Mouse (Mus musculus) kidney, embryonic 14.5 days (tissue): Measurements from ENCODE around the gene Znrf3. TPM values are rescaled to one million over a fixed set of nuclear protein-coding genes. Genes with fewer than 3 reads are reported as not detected.

Experiments used
- ATAC-seq: fragments of 200-750 bp; cut with Nextera tagmentation; 2 replicates; pipeline ENCODE4 v1.8.0; 2017; ENCODE audit warnings: moderate number of reproducible peaks, mild to moderate bottlenecking, moderate TSS enrichment, moderate library complexity; ENCODE audit not compliant: low FRiP score, low TSS enrichment
- H3K27ac ChIP-seq: fragments of 300-500 bp; sonication (generic); 2 replicates; pipeline ENCODE4 v1.5.1; 2014; ENCODE audit warnings: low read depth, mild to moderate bottlenecking, low read length, moderate library complexity, mixed read lengths
- H3K27me3 ChIP-seq: fragments of 300-500 bp; sonication (generic); 2 replicates; pipeline ENCODE4 v1.6.1; 2014; ENCODE audit warnings: mild to moderate bottlenecking, low read length; ENCODE audit not compliant: control insufficient read depth, insufficient read depth
- H3K36me3 ChIP-seq: fragments of 300-500 bp; sonication (generic); 2 replicates; pipeline ENCODE4 v1.6.1; 2014; ENCODE audit warnings: low read length, mixed read lengths; ENCODE audit not compliant: control insufficient read depth, insufficient read depth
- H3K4me1 ChIP-seq: fragments of 300-500 bp; sonication (generic); 2 replicates; pipeline ENCODE4 v1.6.1; 2014; ENCODE audit warnings: low read length, mixed read lengths; ENCODE audit not compliant: control insufficient read depth, insufficient read depth
- H3K4me2 ChIP-seq: fragments of 300-500 bp; sonication (generic); replicated peaks from 2 replicates; pipeline ENCODE4 v1.6.1; 2014; ENCODE audit warnings: low read depth, mild to moderate bottlenecking, low read length
- H3K4me3 ChIP-seq: fragments of 300-500 bp; sonication (generic); 2 replicates; pipeline ENCODE4 v1.5.1; 2014; ENCODE audit warnings: mild to moderate bottlenecking, low read length
- H3K9ac ChIP-seq: fragments of 300-500 bp; sonication (generic); 2 replicates; pipeline ENCODE4 v1.6.1; 2014; ENCODE audit warnings: low read depth, mild to moderate bottlenecking, low read length, moderate library complexity
- H3K9me3 ChIP-seq: fragments of 300-500 bp; sonication (generic); 2 replicates; pipeline ENCODE4 v1.6.1; 2016; ENCODE audit warnings: low read length; ENCODE audit not compliant: control insufficient read depth
- WGBS: fragments of 180-500 bp; shearing (Covaris S2); extraction: QIAGEN DNeasy Blood & Tissue Kit; methylation state at CpG from one replicate; pipeline ENCODE4 v1.1.7; 2014; 5-methylcytosine and 5-hydroxymethylcytosine counted together
- polyA plus RNA-seq: library from polyadenylated mRNA; unstranded; fragments of >200 nt; fragmentation: Nextera tagmentation; extraction: Ambion mirVana; gene quantifications from 2 replicates; pipeline ENCODE4 v1.2.1, GENCODE M21; 2014

Gene Znrf3
- polyA plus RNA-seq, 1 experiment from 2014 or later, result 20.6 TPM

DNA sequence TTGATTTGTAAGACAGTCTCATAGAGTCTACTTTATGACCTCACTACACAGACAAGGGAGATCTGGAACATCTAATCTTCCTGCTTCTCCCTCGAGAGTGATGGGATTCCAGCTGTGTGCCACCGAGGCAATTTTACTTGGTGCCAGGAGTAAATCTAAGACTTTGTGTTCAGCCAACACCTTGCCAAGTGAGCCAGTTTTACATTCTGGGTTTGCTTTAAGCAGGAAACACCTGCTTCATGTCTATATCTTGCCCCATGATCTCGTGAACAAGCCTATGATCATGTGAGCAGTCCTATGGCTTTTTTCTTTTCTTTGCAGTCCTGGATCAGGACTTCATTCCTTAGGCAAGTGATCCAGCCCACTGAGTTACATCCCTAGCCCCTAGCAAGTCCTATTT is 191.1 kb downstream of the Znrf3 start:
- H3K36me3 ChIP-seq, result no peaks in the 10 kb centered on the region
- no peak overlapping the region for H3K4me3 ChIP-seq
- H3K27me3 ChIP-seq, result no peaks in the 10 kb centered on the region
- peaks cover 16% of the 10 kb centered on the region for H3K4me1 ChIP-seq
- H3K27ac ChIP-seq, result no peak overlapping the region
- no peak overlapping the region for H3K4me2 ChIP-seq
- H3K9ac ChIP-seq, result no peak overlapping the region
- no peaks in the 10 kb centered on the region for H3K9me3 ChIP-seq
- 56% methylated on average over 3 of the region's 3 CpGs for WGBS
- no peak for ATAC-seq

DNA sequence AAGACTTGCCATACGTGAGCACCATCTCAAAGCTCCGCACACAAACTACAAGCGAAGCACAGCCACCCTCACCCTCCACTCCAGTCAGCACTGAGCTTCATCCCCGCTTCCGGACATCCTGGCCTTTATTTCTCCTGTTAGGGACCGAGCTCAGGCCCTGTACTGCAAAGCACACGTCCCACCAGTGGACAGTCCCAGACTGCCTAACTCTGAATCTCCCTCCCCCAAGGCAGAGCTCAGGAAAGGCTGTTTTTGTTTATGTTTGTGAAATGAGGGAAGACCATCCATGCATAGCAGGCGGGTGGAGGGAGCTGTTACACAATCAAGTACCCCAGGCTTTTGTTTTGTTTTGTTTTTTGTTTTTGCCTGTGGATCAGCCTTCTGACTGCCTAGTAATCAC is 191.9 kb downstream of the Znrf3 start:
- no peaks in the 10 kb centered on the region for H3K9me3 ChIP-seq
- no peak overlapping the region for H3K27ac ChIP-seq
- no peak overlapping the region for H3K4me2 ChIP-seq
- 71% methylated on average over 8 of the region's 8 CpGs for WGBS
- peaks cover 16% of the 10 kb centered on the region for H3K4me1 ChIP-seq
- no peaks in the 10 kb centered on the region for H3K27me3 ChIP-seq
- peak; percentile 34; the same call in 1 of the 2 replicates for ATAC-seq
- no peak overlapping the region for H3K9ac ChIP-seq
- no peak overlapping the region for H3K4me3 ChIP-seq
- H3K36me3 ChIP-seq, result no peaks in the 10 kb centered on the region

DNA sequence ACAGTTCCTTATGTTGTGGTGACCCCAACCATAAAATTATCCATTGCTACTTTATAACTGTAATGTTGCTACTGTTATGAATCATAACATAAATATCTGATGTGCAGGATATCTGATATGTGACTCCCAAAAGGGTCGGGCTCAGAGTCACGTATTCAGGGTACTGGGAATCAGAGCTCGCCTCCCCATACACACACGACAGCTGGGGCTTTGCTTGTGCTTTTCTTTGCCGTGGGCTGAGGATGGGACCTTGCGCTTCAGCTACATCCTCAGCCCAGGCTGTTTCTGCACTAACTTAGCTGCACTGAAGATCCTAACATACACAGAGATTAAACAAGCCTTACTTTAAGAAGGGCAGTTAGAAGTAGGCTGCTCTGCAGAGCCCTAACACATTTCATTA is 193.5 kb downstream of the Znrf3 start:
- no peaks in the 10 kb centered on the region for H3K9me3 ChIP-seq

DNA sequence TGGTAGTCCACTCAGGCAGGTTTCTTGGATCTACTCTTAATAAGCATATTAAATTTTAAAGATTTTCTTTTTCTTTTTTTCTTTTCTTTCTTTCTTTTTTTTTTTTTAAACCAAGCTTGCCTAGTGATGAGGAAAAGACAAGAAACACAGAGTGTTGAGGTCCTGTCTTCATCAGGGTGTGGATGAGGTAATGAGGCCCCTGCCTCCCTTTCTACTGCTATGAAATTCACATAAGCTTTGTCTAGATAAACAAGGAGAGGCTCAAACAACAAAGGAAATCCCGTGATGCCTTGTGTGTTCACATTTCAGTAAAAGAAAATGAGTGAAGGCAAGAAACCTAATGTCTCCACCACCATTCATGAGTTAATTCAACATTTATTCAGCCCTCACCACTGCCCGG is 196.4 kb downstream of the Znrf3 start:
- no peak overlapping the region for H3K27ac ChIP-seq
- H3K4me3 ChIP-seq, result no peak overlapping the region
- H3K36me3 ChIP-seq, result no peaks in the 10 kb centered on the region
- no peak overlapping the region for H3K9ac ChIP-seq
- no peak for ATAC-seq
- H3K4me1 ChIP-seq, result peaks cover 17% of the 10 kb centered on the region
- no peaks in the 10 kb centered on the region for H3K9me3 ChIP-seq
- no peak overlapping the region for H3K4me2 ChIP-seq
- WGBS, result 66% methylated on average over 2 of the region's 2 CpGs
- H3K27me3 ChIP-seq, result no peaks in the 10 kb centered on the region

More for the DNA sequence above, 193.5 kb downstream of the Znrf3 start:
- Histone ChIP-seq H3K4me3 (no peak overlapping the region), H3K4me1 (peaks cover 8% of the 10 kb centered on the region), H3K9ac (no peak overlapping the region), H3K4me2 (no peak overlapping the region), H3K27ac (no peak overlapping the region), H3K36me3 (no peaks in the 10 kb centered on the region), H3K27me3 (no peaks in the 10 kb centered on the region)
- 45% methylated on average over 6 of the region's 6 CpGs for WGBS
- no peak for ATAC-seq

DNA sequence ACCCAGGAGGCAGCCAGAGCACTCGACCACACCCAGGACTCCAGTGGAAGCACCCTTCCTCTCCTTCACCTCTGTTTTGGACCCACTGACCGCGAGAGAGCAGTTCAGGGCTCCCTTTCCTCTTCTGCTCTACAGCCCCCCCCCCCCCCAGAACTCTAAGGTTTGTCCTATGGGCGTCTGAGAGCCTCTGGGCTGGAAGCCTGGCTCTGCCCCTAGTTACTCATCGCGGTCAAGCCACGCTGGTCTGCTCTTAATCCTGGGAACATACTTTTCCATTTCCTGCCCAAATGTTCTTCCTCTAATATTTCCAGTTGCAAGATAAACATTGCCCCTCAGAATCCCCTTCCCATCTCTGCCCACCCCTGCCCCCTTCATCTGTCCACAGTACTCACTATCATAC is 199.2 kb downstream of the Znrf3 start:
- peaks cover 27% of the 10 kb centered on the region for H3K4me1 ChIP-seq
- H3K4me2 ChIP-seq, result no peak overlapping the region
- no peak overlapping the region for H3K27ac ChIP-seq
- no peak overlapping the region for H3K9ac ChIP-seq
- 77% methylated on average over 7 of the region's 7 CpGs for WGBS
- peaks cover 6% of the 10 kb centered on the region; the same call in 1 of the 2 replicates for H3K36me3 ChIP-seq
- H3K4me3 ChIP-seq, result no peak overlapping the region
- H3K27me3 ChIP-seq, result no peaks in the 10 kb centered on the region
- ATAC-seq, result no peak
- H3K9me3 ChIP-seq, result no peaks in the 10 kb centered on the region

DNA sequence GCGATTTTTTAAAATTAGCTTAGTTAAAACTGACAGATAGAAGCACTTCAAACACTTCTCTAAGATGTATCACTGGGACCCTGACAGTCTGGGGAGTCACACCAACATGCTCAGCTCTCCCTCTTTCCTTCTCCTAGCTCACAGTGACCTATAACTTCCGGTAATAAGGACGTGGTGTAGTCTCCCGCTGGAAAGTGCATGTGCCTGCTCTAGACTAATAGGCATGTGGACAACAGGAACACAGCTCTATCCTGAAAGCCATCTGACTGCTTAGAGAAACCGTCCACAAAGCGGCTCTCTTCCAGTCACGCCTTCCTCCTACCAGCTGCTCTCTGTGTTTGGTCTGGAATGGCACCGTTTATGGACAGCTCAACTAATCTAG is 199.9 kb downstream of the Znrf3 start:
- no peak overlapping the region for H3K4me3 ChIP-seq
- H3K9ac ChIP-seq, result no peak overlapping the region
- H3K4me2 ChIP-seq, result no peak overlapping the region
- ATAC-seq, result no peak
- 51% methylated on average over 8 of the region's 8 CpGs for WGBS
- peaks cover 6% of the 10 kb centered on the region; the same call in 1 of the 2 replicates for H3K36me3 ChIP-seq
- H3K27ac ChIP-seq, result peak overlapping the region; percentile 53
- no peaks in the 10 kb centered on the region for H3K27me3 ChIP-seq
- H3K9me3 ChIP-seq, result no peaks in the 10 kb centered on the region
- H3K4me1 ChIP-seq, result peaks cover 33% of the 10 kb centered on the region

DNA sequence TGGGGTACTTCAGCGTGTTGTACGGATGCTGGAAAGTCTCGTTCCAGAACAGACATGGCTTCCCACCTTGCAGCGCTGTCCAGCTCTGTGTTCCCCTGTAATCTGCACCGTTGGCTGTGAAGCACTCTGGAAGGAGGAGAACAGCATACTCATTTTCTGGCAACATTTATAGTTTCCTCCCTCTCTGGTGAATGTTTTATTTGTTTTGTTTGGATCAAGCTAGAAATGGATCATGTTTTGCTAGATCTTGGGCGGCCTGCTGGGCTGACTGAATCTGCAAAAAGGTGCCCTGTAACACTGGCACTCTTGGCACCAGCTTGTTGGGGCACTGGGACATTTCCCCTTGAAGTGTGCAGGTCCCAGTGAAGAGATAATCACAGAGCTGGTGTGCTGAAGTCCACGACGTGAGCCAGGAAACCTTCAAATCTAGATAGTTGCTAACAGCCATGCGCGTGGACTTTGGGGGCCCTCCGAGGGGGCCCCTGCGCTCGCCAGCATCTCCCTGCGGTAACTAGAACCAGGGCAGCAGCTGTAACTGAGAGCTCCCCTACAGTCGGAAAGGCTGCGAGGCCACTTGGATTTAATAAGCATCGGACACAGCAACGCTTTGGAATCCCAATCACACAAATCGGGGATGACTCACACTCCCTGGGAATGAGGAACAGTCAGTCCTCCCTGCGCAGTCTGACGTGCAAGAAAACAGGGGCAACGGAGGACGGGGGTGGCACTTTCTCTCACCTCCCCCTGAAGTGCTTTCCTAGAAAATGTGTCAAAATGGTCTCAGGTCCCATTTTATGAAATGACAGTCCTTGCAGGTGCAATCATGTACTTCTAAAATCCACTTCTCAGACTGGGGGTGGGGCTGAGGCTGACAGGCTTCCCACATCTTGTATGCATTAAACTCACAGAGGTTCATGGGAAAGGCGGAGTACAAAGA is 200.6 kb downstream of the Znrf3 start:
- Histone ChIP-seq H3K4me2 (no peak overlapping the region; the same call in 1 of the 2 replicates), H3K27me3 (no peaks in the 10 kb centered on the region), H3K4me3 (no peak overlapping the region), H3K36me3 (peaks cover 6% of the 10 kb centered on the region; the same call in 1 of the 2 replicates), H3K9me3 (no peaks in the 10 kb centered on the region), H3K4me1 (peaks cover 40% of the 10 kb centered on the region), H3K27ac (peak overlapping the region; percentile 53), H3K9ac (no peak overlapping the region)
- ATAC-seq, result no peak; the same call in 1 of the 2 replicates
- 58% methylated on average over 24 of the region's 24 CpGs for WGBS

DNA sequence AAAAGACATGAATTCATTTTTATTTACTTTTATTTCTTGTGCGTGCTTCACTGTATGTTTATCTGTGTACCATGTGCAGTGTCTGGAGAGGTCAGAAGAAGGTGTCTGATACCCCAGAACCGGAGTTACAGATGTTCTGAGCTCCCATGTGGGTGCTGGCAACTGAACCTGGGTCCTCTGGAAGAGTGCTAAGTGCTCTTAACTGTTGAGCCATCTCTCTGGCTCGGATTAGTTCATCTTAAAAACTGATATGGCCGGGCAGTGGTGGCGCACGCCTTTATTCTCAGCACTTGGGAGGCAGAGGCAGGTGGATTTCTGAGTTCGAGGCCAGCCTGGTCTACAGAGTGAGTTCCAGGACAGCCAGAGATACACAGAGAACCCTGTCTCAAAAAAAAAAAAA is 201.4 kb downstream of the Znrf3 start:
- Histone ChIP-seq H3K4me2 (no peak overlapping the region), H3K9ac (no peak overlapping the region), H3K36me3 (peaks cover 6% of the 10 kb centered on the region; the same call in 1 of the 2 replicates), H3K9me3 (no peaks in the 10 kb centered on the region), H3K27ac (no peak overlapping the region), H3K4me3 (no peak overlapping the region), H3K27me3 (no peaks in the 10 kb centered on the region), H3K4me1 (peaks cover 42% of the 10 kb centered on the region)
- no peak for ATAC-seq
- 91% methylated on average over 7 of the region's 7 CpGs for WGBS

DNA sequence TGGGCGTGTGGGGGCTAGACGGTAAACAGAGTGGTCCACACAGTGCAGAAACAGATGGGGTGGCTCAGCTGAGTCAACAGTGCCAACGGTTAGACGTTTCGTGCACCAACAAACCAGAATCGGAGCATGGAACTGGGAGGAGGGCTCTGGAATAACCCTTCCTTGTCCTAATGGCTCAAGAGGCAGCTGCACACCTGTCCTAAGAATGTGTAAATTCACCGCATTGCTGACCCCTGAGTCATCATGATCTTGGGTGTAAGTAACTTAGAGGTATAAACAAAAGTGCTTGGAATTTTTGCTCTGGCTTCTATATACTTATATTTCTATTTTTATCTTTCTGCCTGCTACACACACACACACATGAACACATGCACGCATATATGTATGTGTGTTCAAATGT is 202.5 kb downstream of the Znrf3 start:
- Histone ChIP-seq H3K4me3 (no peak overlapping the region), H3K27ac (no peak overlapping the region), H3K9me3 (no peaks in the 10 kb centered on the region), H3K4me2 (no peak overlapping the region), H3K36me3 (peaks cover 14% of the 10 kb centered on the region; the same call in 1 of the 2 replicates), H3K4me1 (peaks cover 42% of the 10 kb centered on the region), H3K27me3 (no peaks in the 10 kb centered on the region), H3K9ac (no peak overlapping the region)
- 69% methylated on average over 8 of the region's 8 CpGs for WGBS
- no peak for ATAC-seq
